Mouse (Mus musculus) liver, embryonic 16.5 days (tissue): ENCODE measurements around the gene Synpo2l. TPM values are rescaled to one million over a fixed set of nuclear protein-coding genes. Genes with fewer than 3 reads are reported as not detected.
A peak's percentile ranks its signal among the peaks of the same experiment; 100 is the strongest.

ENCODE experiments used
- ATAC-seq: fragments of 200-750 bp; cut with Nextera tagmentation; 2 replicates; pipeline ENCODE4 v1.8.0; 2017; ENCODE audit warnings: low read depth, mild to moderate bottlenecking, moderate number of reproducible peaks, moderate library complexity
- H3K27ac ChIP-seq: fragments of 300-500 bp; sonication (generic); 2 replicates; pipeline ENCODE4 v1.5.1; 2014; ENCODE audit warnings: mild to moderate bottlenecking, low read length
- H3K27me3 ChIP-seq: fragments of 300-500 bp; sonication (generic); 2 replicates; pipeline ENCODE4 v1.6.1; 2014; ENCODE audit warnings: low read depth, low read length, mixed read lengths; ENCODE audit not compliant: control insufficient read depth, insufficient read depth
- H3K36me3 ChIP-seq: fragments of 300-500 bp; sonication (generic); 2 replicates; pipeline ENCODE4 v1.6.1; 2014; ENCODE audit warnings: mild to moderate bottlenecking; ENCODE audit not compliant: control insufficient read depth, insufficient read depth
- H3K4me1 ChIP-seq: fragments of 300-500 bp; sonication (generic); 2 replicates; pipeline ENCODE4 v1.6.1; 2014; ENCODE audit warnings: low read depth, low read length, mixed read lengths; ENCODE audit not compliant: control insufficient read depth
- H3K4me2 ChIP-seq: fragments of 300-500 bp; sonication (generic); 2 replicates; pipeline ENCODE4 v1.6.1; 2014; ENCODE audit warnings: low read depth, low read length, mixed read lengths
- H3K4me3 ChIP-seq: fragments of 300-500 bp; sonication (generic); 2 replicates; pipeline ENCODE4 v1.5.1; 2014; ENCODE audit warnings: low read depth, mild to moderate bottlenecking, low read length
- H3K9ac ChIP-seq: fragments of 300-500 bp; sonication (generic); 2 replicates; pipeline ENCODE4 v1.6.1; 2014; ENCODE audit warnings: low read depth, low read length
- H3K9me3 ChIP-seq: fragments of 300-500 bp; sonication (generic); replicated peaks from 2 replicates; pipeline ENCODE4 v1.6.1; 2016; ENCODE audit warnings: low read length; ENCODE audit not compliant: control insufficient read depth
- WGBS: fragments of 180-500 bp; shearing (Covaris S2); extraction: QIAGEN DNeasy Blood & Tissue Kit; methylation state at CpG from one replicate; pipeline ENCODE4 v1.1.7; 2014; ENCODE audit not compliant: insufficient replicate concordance; 5-methylcytosine and 5-hydroxymethylcytosine counted together
- polyA plus RNA-seq: library from polyadenylated mRNA; unstranded; fragments of >200 nt; fragmentation: Nextera tagmentation; extraction: Ambion mirVana; gene quantifications from 2 replicates; pipeline ENCODE4 v1.2.1, GENCODE M21; 2015

Synpo2l gene
- polyA plus RNA-seq, 1 experiment from 2014 or later, result 1.1 TPM

- Histone ChIP-seq H3K4me3 (no peak overlapping the region), H3K4me2 (no peak overlapping the region), H3K36me3 (peaks cover 79% of the 10 kb centered on the region), H3K27ac (no peak overlapping the region), H3K4me1 (no peaks in the 10 kb centered on the region; the same call in 1 of the 2 replicates), H3K9ac (no peak overlapping the region), H3K9me3 (no peaks in the 10 kb centered on the region), H3K27me3 (no peaks in the 10 kb centered on the region)
- 81% methylated on average over 2 of the region's 2 CpGs for WGBS
- no peak for ATAC-seq
Measured at GRCm38 (mm10) chr14:20689009-20689408, 20.9 kb upstream of the Synpo2l start.

GRCm38 (mm10) chr14:20686576-20686975 is 18.4 kb upstream of the Synpo2l start:
- Histone ChIP-seq H3K9ac (no peak overlapping the region), H3K9me3 (no peaks in the 10 kb centered on the region), H3K4me2 (no peak overlapping the region), H3K27ac (no peak overlapping the region), H3K27me3 (no peaks in the 10 kb centered on the region), H3K4me3 (no peak overlapping the region), H3K36me3 (peaks cover 82% of the 10 kb centered on the region), H3K4me1 (no peaks in the 10 kb centered on the region)
- ATAC-seq, result no peak
- 89% methylated on average over 3 of the region's 3 CpGs for WGBS

- H3K9me3 ChIP-seq, result no peaks in the 10 kb centered on the region
- H3K27ac ChIP-seq, result no peak overlapping the region
- H3K4me1 ChIP-seq, result no peaks in the 10 kb centered on the region
- WGBS, result 54% methylated on average over 3 of the region's 3 CpGs
- ATAC-seq, result peak; percentile 52
- H3K36me3 ChIP-seq, result peaks cover 77% of the 10 kb centered on the region
- H3K9ac ChIP-seq, result no peak overlapping the region
- H3K27me3 ChIP-seq, result no peaks in the 10 kb centered on the region
- no peak overlapping the region for H3K4me2 ChIP-seq
- no peak overlapping the region for H3K4me3 ChIP-seq
Measured at GRCm38 (mm10) chr14:20682498-20682897, 14.3 kb upstream of the Synpo2l start.

- no peak overlapping the region for H3K27ac ChIP-seq
- H3K9me3 ChIP-seq, result no peaks in the 10 kb centered on the region
- no peak overlapping the region for H3K4me2 ChIP-seq
- WGBS, result 65% methylated on average over 2 of the region's 2 CpGs
- H3K4me1 ChIP-seq, result no peaks in the 10 kb centered on the region
- no peaks in the 10 kb centered on the region for H3K27me3 ChIP-seq
- peaks cover 79% of the 10 kb centered on the region for H3K36me3 ChIP-seq
- H3K4me3 ChIP-seq, result no peak overlapping the region
- no peak overlapping the region for H3K9ac ChIP-seq
- no peak for ATAC-seq
Measured at GRCm38 (mm10) chr14:20681742-20682141, 13.6 kb upstream of the Synpo2l start.

- peak overlapping the region; percentile 15; the same call in 1 of the 2 replicates for H3K27ac ChIP-seq
- H3K9ac ChIP-seq, result no peak overlapping the region
- no peak overlapping the region for H3K4me3 ChIP-seq
- ATAC-seq, result no peak
- no peak overlapping the region for H3K4me2 ChIP-seq
- H3K27me3 ChIP-seq, result no peaks in the 10 kb centered on the region
- WGBS, result 71% methylated on average over 4 of the region's 4 CpGs
- peaks cover 11% of the 10 kb centered on the region for H3K4me1 ChIP-seq
- H3K36me3 ChIP-seq, result peaks cover 53% of the 10 kb centered on the region
- H3K9me3 ChIP-seq, result no peaks in the 10 kb centered on the region
Measured at GRCm38 (mm10) chr14:20677906-20678305, 9.8 kb upstream of the Synpo2l start.

- peaks cover 2% of the 10 kb centered on the region; the same call in 1 of the 2 replicates for H3K27me3 ChIP-seq
- peaks cover 22% of the 10 kb centered on the region for H3K36me3 ChIP-seq
- H3K9me3 ChIP-seq, result no peaks in the 10 kb centered on the region
- peak within 1 kb of the TSS; percentile 91 for H3K9ac ChIP-seq
- H3K4me2 ChIP-seq, result peak within 1 kb of the TSS; percentile 73
- peak within 1 kb of the TSS; percentile 97 for H3K4me3 ChIP-seq
- ATAC-seq, result peak; percentile 97
- peak within 1 kb of the TSS; percentile 94 for H3K27ac ChIP-seq
- WGBS, result under 1% methylated on average over 43 of the region's 43 CpGs
- H3K4me1 ChIP-seq, result peaks cover 11% of the 10 kb centered on the region
Measured at GRCm38 (mm10) chr14:20674064-20674833, 6.1 kb upstream of the Synpo2l start, which contains the start of gene Sec24c. Gene Sec24c (plus strand): TSS chr14:20674308.

- H3K4me1 ChIP-seq, result peaks cover 11% of the 10 kb centered on the region
- WGBS, result 6% methylated on average over 13 of the region's 13 CpGs
- H3K9me3 ChIP-seq, result no peaks in the 10 kb centered on the region
- H3K27me3 ChIP-seq, result peaks cover 6% of the 10 kb centered on the region
- H3K9ac ChIP-seq, result peak overlapping the region; percentile 17
- H3K4me3 ChIP-seq, result peak overlapping the region; percentile 97
- H3K36me3 ChIP-seq, result peaks cover 19% of the 10 kb centered on the region
- H3K4me2 ChIP-seq, result peak overlapping the region; percentile 73
- peak overlapping the region; percentile 47 for H3K27ac ChIP-seq
- peak; percentile 67 for ATAC-seq
Measured at GRCm38 (mm10) chr14:20673735-20674063, 5.5 kb upstream of the Synpo2l start.

- Histone ChIP-seq H3K27ac (peak overlapping the region; percentile 70), H3K4me1 (peaks cover 11% of the 10 kb centered on the region), H3K4me3 (no peak overlapping the region), H3K4me2 (0 out of 2 replicates have a peak overlapping the region, but pooled peaks have one; percentile 73), H3K27me3 (peaks cover 8% of the 10 kb centered on the region), H3K36me3 (peaks cover 16% of the 10 kb centered on the region), H3K9ac (no peak overlapping the region), H3K9me3 (no peaks in the 10 kb centered on the region)
- no peak for ATAC-seq
- WGBS, result 81% methylated on average over 2 of the region's 2 CpGs
Measured at GRCm38 (mm10) chr14:20672990-20673389, 4.8 kb upstream of the Synpo2l start.

GRCm38 (mm10) chr14:20667469-20667868 is 685 bp downstream of the Synpo2l start:
- H3K27me3 ChIP-seq, result peaks cover 34% of the 10 kb centered on the region
- no peak overlapping the region for H3K4me3 ChIP-seq
- ATAC-seq, result no peak
- no peak overlapping the region for H3K4me2 ChIP-seq
- H3K9me3 ChIP-seq, result no peaks in the 10 kb centered on the region
- H3K9ac ChIP-seq, result no peak overlapping the region
- no peaks in the 10 kb centered on the region for H3K36me3 ChIP-seq
- no peaks in the 10 kb centered on the region for H3K4me1 ChIP-seq
- 53% methylated on average over 1 of the region's 1 CpGs for WGBS
- no peak overlapping the region for H3K27ac ChIP-seq
